28 mouse cellular contexts compared by ENCODE assay signal in the genomic region with DNA sequence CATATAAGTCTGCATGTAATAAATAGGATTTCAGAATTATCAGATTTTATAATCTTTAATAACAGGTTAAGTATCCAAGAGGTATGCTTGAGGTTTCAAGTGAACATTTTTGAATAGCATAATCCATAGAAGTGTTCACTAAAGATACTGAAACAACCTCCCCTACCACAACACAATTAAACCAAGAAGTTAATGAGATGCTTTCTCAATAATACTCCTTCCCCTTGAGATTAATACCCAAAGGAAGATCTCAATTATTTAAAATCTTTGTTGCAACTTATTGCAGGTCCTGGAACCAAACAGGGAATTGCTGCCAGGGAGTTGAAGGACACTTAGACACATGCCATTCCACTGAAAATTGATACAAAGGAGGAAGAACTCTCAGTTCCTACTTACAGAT. TPM values are rescaled to one million over a fixed set of nuclear protein-coding genes. Genes with fewer than 3 reads are reported as not detected.
"Had no signal": no experiment of that assay in that cellular context is flagged by ENCODE, and none has a peak within 500 bp of the region (broad histone marks: within the 10 kb centered on the region; RNA-seq: fewer than 3 reads in every experiment).

TSS of gene Olfr961 (plus strand) at position 301 of the 400 bp plus-strand sequence.

- ATAC-seq: liver, embryonic 12.5 days; liver, postnatal 0 days; lung, postnatal 0 days; midbrain, embryonic 13.5 days; midbrain, embryonic 15.5 days; midbrain, embryonic 16.5 days had no signal

- DNase-seq: left cerebral cortex, postnatal 4 days; liver; liver, embryonic 13.5 days; liver, postnatal 0 days; lung, adult 18-20 months; lung, adult 2 months; lung, embryonic 14.5 days; lung, postnatal 10 days; lung, postnatal 14 days; lung, postnatal 36 days; lung, postnatal 4 days; midbrain, embryonic 14.5 days had no signal

RNA-seq across cellular contexts. Expression of gene Olfr961, which starts in this region (rescaled TPM):
- total RNA-seq: left cerebral cortex, adult 2 months; left cerebral cortex, adult 8-10 months; left cerebral cortex, postnatal 10 days; left cerebral cortex, postnatal 14 days; left cerebral cortex, postnatal 25 days; left cerebral cortex, postnatal 36 days; left cerebral cortex, postnatal 4 days; liver, adult 2 months; megakaryocyte progenitor cell, adult 5-6 weeks; megakaryocyte-erythroid progenitor cell, adult 5-6 weeks; midbrain, postnatal 0 days; monocyte, adult 5-6 weeks had no signal
